ENCODE assay signal across 7 mouse cellular contexts in the genomic region with DNA sequence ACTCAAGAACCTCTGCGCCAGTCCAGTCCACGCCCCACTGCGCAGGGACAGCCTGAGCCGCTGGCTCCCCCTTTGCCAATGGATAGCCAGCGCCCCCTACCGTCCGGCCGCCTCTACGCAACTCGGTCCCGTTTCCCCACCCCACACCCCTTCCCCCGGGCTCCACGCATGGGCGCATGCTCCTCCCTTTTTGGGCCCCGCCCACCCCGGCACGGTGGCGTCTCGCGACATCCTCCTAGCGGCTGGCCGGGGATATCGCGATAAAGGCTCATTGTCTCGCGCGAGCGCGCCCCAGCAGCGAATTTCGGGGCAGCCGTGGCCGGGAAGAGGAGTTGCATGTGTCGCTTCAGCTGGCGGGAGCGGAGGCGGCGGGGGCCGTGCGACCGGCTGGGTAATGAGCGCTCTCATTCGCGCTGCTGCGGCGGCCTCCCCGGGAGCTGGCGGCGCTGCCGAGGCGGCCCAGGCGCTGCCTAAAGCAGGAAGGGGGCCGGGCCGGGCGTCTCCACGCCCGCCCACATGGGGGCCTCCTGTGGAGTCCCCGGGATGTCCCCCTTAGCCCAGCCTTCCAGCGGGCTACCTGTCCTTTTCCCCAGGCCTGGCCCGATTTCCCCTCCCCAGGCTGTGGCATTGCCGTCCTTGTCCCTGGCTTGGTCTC. TPM values are rescaled to one million over a fixed set of nuclear protein-coding genes. Genes with fewer than 3 reads are reported as not detected.
DNase-seq lines count a peak whose midpoint lies in the region; ATAC-seq lines count a peak whose summit lies in the region.

TSS of gene Denr (plus strand) at position 200 of the 655 bp plus-strand sequence.

- peak within 1 kb of the TSS; percentile 65 for H3K4me2 ChIP-seq in limb, embryonic 11.5 days (ENCODE audit: low read depth, severe bottlenecking)
- peak within 1 kb of the TSS; percentile 70 for H3K4me2 ChIP-seq in midbrain, embryonic 14.5 days (ENCODE audit: low read length)

- H3K4me1 ChIP-seq in embryonic facial prominence, embryonic 10.5 days, result peaks cover 17% of the 10 kb centered on the region
- H3K4me1 ChIP-seq in limb, embryonic 11.5 days (ENCODE audit: control insufficient read depth, insufficient read depth, low read length), result peaks cover 5% of the 10 kb centered on the region
- peaks cover 14% of the 10 kb centered on the region for H3K4me1 ChIP-seq in midbrain, embryonic 14.5 days (ENCODE audit: control insufficient read depth, insufficient read depth, low read length)

- peak; percentile 91 for ATAC-seq in limb, embryonic 11.5 days (ENCODE audit: insufficient number of reproducible peaks, low FRiP score, low TSS enrichment, low read depth)
- peak; percentile 95 for ATAC-seq in midbrain, embryonic 14.5 days (ENCODE audit: low FRiP score, low TSS enrichment)

- peak; percentile 100 for DNase-seq in adrenal gland, postnatal 10 days
- DNase-seq in embryonic facial prominence, embryonic 10.5 days (ENCODE audit: low spot score), result peak; percentile 100
- peak; percentile 100 for DNase-seq in heart, adult 11 months
- DNase-seq in kidney, adult 18-20 months, result peak; percentile 99
- DNase-seq in limb, embryonic 11.5 days (ENCODE audit: low spot score), result peak; percentile 100
- DNase-seq in midbrain, embryonic 14.5 days, result peak; percentile 100
- DNase-seq in spleen, adult 18-20 months, result peak; percentile 98 to 100

- H3K9ac ChIP-seq in limb, embryonic 11.5 days (ENCODE audit: low read length), result peak within 1 kb of the TSS; percentile 96
- peak within 1 kb of the TSS; percentile 96 for H3K9ac ChIP-seq in midbrain, embryonic 14.5 days (replicated peaks; ENCODE audit: low read length)

- H3K36me3 ChIP-seq in embryonic facial prominence, embryonic 10.5 days (replicated peaks), result peaks cover 40% of the 10 kb centered on the region
- peaks cover 11% of the 10 kb centered on the region for H3K36me3 ChIP-seq in limb, embryonic 11.5 days (ENCODE audit: control insufficient read depth, insufficient read depth, low read length)
- peaks cover 36% of the 10 kb centered on the region for H3K36me3 ChIP-seq in midbrain, embryonic 14.5 days (ENCODE audit: control insufficient read depth, insufficient read depth, low read length)

- H3K9me3 ChIP-seq in embryonic facial prominence, embryonic 10.5 days, result no peaks in the 10 kb centered on the region
- H3K9me3 ChIP-seq in limb, embryonic 11.5 days (ENCODE audit: control insufficient read depth, low read length), result no peaks in the 10 kb centered on the region
- no peaks in the 10 kb centered on the region for H3K9me3 ChIP-seq in midbrain, embryonic 14.5 days (ENCODE audit: control insufficient read depth, low read length)

- under 1% methylated on average over 61 of the region's 61 CpGs for WGBS in embryonic facial prominence, embryonic 10.5 days
- under 1% methylated on average over 58 of the region's 61 CpGs for WGBS in limb, embryonic 11.5 days
- under 1% methylated on average over 61 of the region's 61 CpGs for WGBS in midbrain, embryonic 14.5 days

- no peaks in the 10 kb centered on the region for H3K27me3 ChIP-seq in embryonic facial prominence, embryonic 10.5 days (replicated peaks; ENCODE audit: low read depth, poor library complexity, severe bottlenecking)
- H3K27me3 ChIP-seq in limb, embryonic 11.5 days (ENCODE audit: control insufficient read depth, insufficient read depth, low read length), result no peaks in the 10 kb centered on the region
- no peaks in the 10 kb centered on the region for H3K27me3 ChIP-seq in midbrain, embryonic 14.5 days (ENCODE audit: control insufficient read depth, insufficient read depth, low read length)

- H3K4me3 ChIP-seq in embryonic facial prominence, embryonic 10.5 days, result peak within 1 kb of the TSS; percentile 100
- peak within 1 kb of the TSS; percentile 72 for H3K4me3 ChIP-seq in limb, embryonic 11.5 days (ENCODE audit: low read depth, low read length)
- peak within 1 kb of the TSS; percentile 75 for H3K4me3 ChIP-seq in midbrain, embryonic 14.5 days (replicated peaks; ENCODE audit: low read depth, low read length)

- peak within 1 kb of the TSS; percentile 98 for H3K27ac ChIP-seq in embryonic facial prominence, embryonic 10.5 days (replicated peaks)
- H3K27ac ChIP-seq in limb, embryonic 11.5 days (replicated peaks; ENCODE audit: low read depth, low read length), result peak within 1 kb of the TSS; percentile 9; the same call in 1 of the 2 replicates
- peak within 1 kb of the TSS; percentile 85 for H3K27ac ChIP-seq in midbrain, embryonic 14.5 days (replicated peaks; ENCODE audit: low read depth, low read length)

RNA-seq across cellular contexts. Expression of gene Denr, which starts in this region (rescaled TPM):
- 10 to 100 TPM; 68.0 to 74.5 TPM for total RNA-seq in adrenal gland, postnatal 10 days (2021)
- polyA plus RNA-seq in embryonic facial prominence, embryonic 10.5 days (2016; fragmentation: Nextera tagmentation; extraction: Ambion mirVana), result 180 and 184 TPM in 2 replicates
- polyA plus RNA-seq in limb, embryonic 11.5 days (2014; fragmentation: Nextera tagmentation; extraction: Ambion mirVana), result 186 and 187 TPM in 2 replicates
- 118 and 132 TPM in 2 replicates for polyA plus RNA-seq in midbrain, embryonic 14.5 days (2014; fragmentation: Nextera tagmentation; extraction: Ambion mirVana)

Comparison
In these comparisons a context has a peak if more than half of its experiments do, and no peak if none do; other contexts are left out.
1. Peak in every context shown above with its lines: DNase-seq, ATAC-seq, H3K4me3 ChIP-seq and H3K27ac ChIP-seq.
2. H3K27ac ChIP-seq: peak in every context shown above with its lines; median percentile 98 in embryonic facial prominence, embryonic 10.5 days; 85 in midbrain, embryonic 14.5 days; 9 in limb, embryonic 11.5 days.